Mouse (Mus musculus) heart, postnatal 10 days (tissue): ENCODE results near the gene Mfap4. TPM values are rescaled to one million over a fixed set of nuclear protein-coding genes. Genes with fewer than 3 reads are reported as not detected.

ENCODE experiments used
- DNase-seq, 2 experiments: peaks; one replicate each; pipeline ENCODE4 v3.0.0; 2021
- intact Hi-C: fragments of 180-260 bp; cut with DNase I; formaldehyde crosslinking; loops from one replicate; pipeline ENCODE4 v1.15.1; 2025
- total RNA-seq, 2 experiments: library from RNA; stranded (reverse); gene quantifications; 2 replicates each; pipeline ENCODE4 v1.2.3; 2021

The Mfap4 gene
- total RNA-seq, 2 experiments from 2014 or later, result 112 to 142 TPM

GRCm38 (mm10) chr11:61504713-61505257, 19.6 kb downstream of the Mfap4 start, which contains the start of gene B9d1:
TSS of gene B9d1 (plus strand) at chr11:61505144.
- DNase-seq, result peak; percentile 97 to 98
- intact Hi-C loops, result loop anchor here (2.0 to 10.0 kb wide), 6 partner anchors 94 to 1600 kb away; no protein-coding TSS in a partner anchor

DNA sequence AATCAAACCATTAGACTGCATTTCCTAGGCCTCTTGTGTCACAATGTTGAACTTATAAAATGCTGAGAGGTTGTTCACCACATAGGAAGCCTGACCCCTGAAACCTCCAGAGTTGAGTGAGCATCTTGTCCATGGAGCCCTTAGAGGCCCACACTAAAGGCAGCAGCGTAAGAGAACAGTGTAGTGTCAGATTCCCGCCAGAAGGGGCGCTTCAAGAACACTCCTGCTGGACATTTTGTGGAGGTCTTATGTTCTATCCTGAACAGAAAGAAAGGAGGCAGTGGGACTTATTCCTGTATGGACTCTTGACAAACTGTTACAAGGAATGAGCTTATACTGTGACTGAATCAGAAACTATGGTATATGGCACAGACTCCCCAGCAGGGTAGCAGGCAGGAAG, 29.7 kb downstream of the Mfap4 start:
- peak; percentile 41 to 64 for DNase-seq
- intact Hi-C loops, result loop anchor here (10.0 kb wide), 1 partner anchor 60 kb away; the partner anchor contains the start of gene Epn2

DNA sequence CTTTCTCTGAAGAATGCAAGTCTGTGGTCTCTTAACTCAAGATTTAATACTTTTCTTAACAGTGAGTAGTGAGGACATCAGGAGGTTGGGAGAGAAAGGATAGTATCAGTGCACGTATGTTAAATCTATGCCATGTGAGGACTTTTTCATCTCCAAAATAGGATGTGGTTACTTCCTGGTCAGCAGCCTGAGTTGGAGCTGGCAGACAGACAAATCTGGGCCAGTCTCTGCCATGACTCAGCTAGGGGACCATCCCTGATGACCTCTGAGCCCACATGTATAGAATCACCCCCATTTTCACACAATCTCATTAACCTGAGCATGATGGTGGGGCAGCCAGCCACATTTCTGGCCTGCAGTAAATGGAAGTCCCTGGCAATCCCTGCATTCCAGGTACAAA, 32.7 kb downstream of the Mfap4 start:
- DNase-seq, result no peak
- intact Hi-C loops, result loop anchor here (10.0 kb wide), 1 partner anchor 57 kb away; the partner anchor contains the start of gene Epn2

DNA sequence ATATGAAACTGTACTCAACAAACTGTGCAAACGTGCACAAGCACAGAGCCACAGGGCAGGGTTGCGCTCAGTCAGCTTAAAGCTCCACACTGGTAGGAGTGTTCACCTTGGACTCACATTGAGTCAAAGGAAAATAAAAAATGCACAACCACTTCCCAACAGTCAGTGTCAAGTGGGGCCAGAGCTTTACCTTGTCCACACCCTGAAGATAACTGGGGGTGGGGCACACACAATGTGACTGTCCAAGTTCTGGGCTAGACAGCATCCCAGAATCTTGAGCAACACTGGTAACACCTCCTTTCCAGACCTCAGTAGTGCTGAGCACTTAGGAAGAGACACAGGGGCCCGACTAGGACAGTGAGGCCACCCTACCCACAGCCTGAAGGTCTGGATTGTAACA, 33.6 kb downstream of the Mfap4 start:
- intact Hi-C loops, result loop anchor here (10.0 kb wide), 1 partner anchor 56 kb away; the partner anchor contains the start of gene Epn2
- no peak for DNase-seq

DNA sequence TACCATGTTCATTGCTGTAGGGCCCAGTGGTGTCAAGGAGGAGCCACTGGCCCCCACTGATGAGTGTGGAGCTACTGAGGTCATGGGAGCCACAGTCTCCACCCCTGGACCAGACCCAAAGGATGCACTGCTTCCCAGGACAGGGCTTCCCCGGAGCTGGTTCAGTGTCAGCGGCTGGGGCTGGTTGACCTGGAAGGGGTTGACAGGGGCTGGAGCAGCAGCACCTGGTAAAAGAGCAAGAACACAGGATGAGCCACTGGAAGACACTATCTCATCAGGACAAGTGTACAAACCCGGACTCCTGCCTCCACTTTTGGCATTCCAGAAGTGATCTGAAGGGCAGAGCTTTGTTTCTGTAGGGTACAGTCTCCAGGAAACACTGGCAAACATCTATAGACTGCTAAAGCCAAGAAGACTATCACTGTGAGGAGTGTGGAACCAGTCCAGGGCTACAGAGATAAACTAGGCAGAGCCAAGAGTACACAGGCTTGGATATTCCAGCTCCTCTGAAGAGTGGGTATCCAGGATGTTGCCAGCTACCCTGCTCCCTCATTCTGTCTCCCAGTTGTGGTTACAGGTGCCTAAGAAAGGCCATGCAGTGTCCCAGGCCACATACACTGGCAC, 34.4 kb downstream of the Mfap4 start:
- intact Hi-C loops, result loop anchor here (10.0 kb wide), 1 partner anchor 55 kb away; the partner anchor contains the start of gene Epn2

DNA sequence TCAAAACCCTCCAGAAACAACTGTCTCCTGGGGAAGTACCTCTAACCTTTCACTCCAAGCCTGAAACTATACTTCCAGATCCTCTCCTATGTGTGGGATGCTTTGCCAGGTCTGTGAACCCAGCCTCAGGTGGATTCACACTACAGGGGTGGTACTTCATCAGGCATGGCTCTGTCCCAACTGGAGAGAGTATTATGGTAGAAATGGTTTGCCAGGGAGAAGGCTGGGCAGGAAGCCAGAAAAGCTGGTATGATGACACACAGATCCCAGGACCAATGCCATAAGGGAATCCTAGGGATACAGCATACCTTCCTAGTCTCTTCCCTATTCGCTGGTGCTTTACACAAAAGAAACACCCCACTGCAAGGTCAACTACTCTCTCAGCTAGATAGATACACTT, 41.6 kb downstream of the Mfap4 start:
- peak in 1 of 2 experiments; percentile 49 for DNase-seq
- intact Hi-C loops, result no loop called here

More for the DNA sequence above, 34.4 kb downstream of the Mfap4 start:
- DNase-seq, result peak; percentile 34 to 64

- DNase-seq, result no peak
- intact Hi-C loops, result no loop called here
Measured at GRCm38 (mm10) chr11:61529268-61529713, 44.1 kb downstream of the Mfap4 start.

GRCm38 (mm10) chr11:61532820-61533219, 47.6 kb downstream of the Mfap4 start:
- intact Hi-C loops, result loop anchor here (5.0 kb wide), 2 partner anchors 44 to 84 kb away; partner anchors contain the start of gene Epn2
- DNase-seq, result peak; percentile 35 to 36

DNA sequence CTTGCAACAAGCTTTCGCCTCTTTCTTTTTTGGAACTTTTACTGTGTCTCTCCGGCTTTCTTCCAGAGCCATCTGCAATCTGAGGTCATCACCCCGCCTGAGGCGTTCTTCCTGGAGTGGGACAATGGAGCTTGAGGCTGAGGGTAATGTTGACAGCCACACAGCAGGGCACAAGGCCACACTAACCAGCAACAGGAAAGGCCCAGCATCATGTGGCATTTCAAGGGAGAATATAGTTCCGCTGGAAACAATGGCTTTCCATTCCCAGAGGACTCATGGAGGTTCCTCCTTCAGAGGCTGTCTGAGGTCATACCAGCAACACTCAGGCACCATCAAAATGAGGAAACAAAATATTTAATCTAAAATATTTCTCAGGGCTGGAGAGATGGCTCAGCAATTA, 48.3 kb downstream of the Mfap4 start:
- DNase-seq, result peak; percentile 56 to 61
- intact Hi-C loops, result loop anchor here (5.0 kb wide), 2 partner anchors 44 to 84 kb away; partner anchors contain the start of gene Epn2

DNA sequence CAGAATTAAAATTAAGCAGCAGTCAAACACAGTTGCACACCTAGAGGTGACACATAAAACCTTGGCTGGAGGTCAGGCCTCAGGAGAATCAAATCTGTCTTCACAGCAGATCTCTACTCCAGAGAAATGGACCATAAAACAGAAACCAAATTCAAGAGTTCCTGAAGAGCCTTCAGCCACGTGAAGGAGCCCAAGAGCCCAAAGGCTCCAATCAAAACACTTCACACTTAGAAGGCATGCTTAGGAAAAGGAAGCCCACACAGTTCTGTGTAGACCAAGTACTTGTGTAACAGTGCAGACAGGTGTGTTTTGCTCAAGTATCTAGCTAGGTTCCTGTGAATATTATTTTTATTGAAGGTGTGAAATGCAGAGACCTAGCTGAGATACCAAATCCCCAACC, 50.3 kb downstream of the Mfap4 start:
- intact Hi-C loops, result no loop called here
- DNase-seq, result no peak

GRCm38 (mm10) chr11:61536952-61537351, 51.7 kb downstream of the Mfap4 start:
- intact Hi-C loops, result no loop called here
- DNase-seq, result no peak

DNA sequence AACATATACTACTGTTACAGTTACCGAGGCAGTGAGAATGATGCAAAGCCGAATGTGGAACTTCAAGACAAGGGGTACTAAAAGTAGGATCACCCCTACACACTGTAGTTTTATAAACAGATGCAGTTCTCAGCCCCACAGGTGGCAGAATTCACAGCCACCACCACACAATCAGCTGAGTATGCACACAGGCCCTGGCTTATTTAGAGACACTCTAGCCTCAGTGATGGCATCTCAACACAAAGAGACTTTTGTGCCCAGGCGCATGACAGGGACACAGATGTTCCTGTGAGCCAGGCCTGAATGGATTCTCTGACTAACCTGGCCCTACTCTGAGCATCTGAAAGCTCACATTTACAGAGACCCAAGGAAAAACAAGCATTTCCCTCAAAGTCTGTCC, 52.1 kb downstream of the Mfap4 start:
- no peak for DNase-seq
- intact Hi-C loops, result no loop called here

Other genes with a start within 250 kb of the Mfap4 start
- 10 to 100 TPM; 47.0 to 48.4 TPM for gene Aldh3a2, start 218.0 kb upstream of the Mfap4 start, total RNA-seq
- gene Slc47a2, start 142.6 kb upstream of the Mfap4 start, total RNA-seq, result under 1 TPM; 0.10 TPM
- gene Slc47a1, start 107.1 kb upstream of the Mfap4 start, total RNA-seq, result 10 to 100 TPM; 34.7 to 35.6 TPM
- under 1 TPM; 0.19 to 0.27 TPM for gene Rnf112, start 31.3 kb upstream of the Mfap4 start, total RNA-seq
- 10 to 100 TPM; 11.7 to 12.0 TPM for gene Mapk7, start 9.0 kb downstream of the Mfap4 start, total RNA-seq
- gene B9d1, start 19.7 kb downstream of the Mfap4 start, total RNA-seq, result 10 to 100 TPM; 10.2 to 10.3 TPM
- gene Epn2, start 94.3 kb downstream of the Mfap4 start, total RNA-seq, result 10 to 100 TPM; 36.5 to 37.4 TPM
- 10 to 100 TPM; 13.4 to 14.4 TPM for gene Grap, start 167.8 kb downstream of the Mfap4 start, total RNA-seq
- under 1 TPM; 0.12 to 0.29 TPM for gene Fam83g, start 198.7 kb downstream of the Mfap4 start, total RNA-seq
- gene Slc5a10, start 235.4 kb downstream of the Mfap4 start, total RNA-seq, result not detected